Mouse (Mus musculus) frontal cortex, postnatal 25 days (tissue): Measurements from ENCODE around the gene Mlxipl.

Source experiments
- DNase-seq, 2 experiments: peaks; one replicate each; pipeline ENCODE4 v3.0.0; 2022; ENCODE audit warnings: low spot score in 2 of 2

Gene Mlxipl

DNA sequence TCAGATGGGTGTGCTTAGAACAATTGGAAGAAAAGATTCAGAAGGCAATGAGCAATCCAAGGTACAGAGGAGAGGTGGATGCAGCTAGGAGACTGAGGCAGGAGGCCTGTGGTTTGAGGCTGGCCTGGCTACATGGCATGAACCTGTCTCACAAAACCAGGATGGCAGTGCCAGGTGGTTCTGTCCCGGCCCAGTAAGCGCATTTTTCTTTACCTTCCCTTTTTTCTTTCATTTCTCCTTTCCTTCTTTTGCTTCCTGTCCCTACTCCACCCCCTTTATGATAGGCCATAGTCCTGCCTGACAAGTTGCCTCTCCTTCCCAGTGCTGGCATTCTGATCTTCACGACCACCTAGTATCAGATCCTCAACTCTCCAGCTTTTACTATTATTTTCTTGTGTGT, 95.3 kb downstream of the Mlxipl start:
- DNase-seq, result no peak

DNA sequence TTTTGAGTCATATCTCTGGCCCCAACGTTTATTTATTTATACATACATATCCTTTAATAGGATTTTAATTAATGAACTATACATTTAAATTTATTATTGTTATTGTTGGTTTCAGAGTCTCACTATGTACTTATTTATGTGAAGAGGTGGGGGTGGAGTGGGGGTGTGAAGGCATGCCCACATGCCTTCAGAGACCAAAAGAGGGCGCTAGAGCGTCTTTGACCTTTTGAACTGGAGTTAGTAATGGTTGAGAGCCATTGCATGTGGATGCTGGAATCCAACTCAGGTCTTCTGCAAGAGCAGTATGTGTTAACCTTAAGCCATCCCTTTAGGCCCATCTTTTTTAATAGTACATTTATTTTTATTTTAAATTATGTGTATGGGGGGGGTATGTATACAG, 95.9 kb downstream of the Mlxipl start:
- no peak for DNase-seq

DNA sequence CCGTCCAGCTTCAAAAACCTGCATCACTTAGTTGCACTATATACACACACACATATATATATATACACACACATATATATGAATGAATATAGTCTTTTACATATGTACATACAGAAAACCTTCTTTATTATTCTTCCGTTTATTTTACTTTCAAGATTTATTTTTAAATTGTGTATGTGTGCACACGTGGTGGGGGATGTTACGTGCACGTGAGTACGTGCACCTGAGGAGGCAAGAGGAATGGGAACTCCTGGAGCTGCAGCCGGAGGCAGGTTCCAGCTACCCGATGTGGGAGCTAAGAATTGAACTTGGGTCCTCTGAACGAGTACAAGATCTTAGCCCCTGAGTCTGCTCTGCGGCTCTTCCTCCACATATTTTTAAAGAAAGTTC, 96.5 kb downstream of the Mlxipl start:
- DNase-seq, result no peak

DNA sequence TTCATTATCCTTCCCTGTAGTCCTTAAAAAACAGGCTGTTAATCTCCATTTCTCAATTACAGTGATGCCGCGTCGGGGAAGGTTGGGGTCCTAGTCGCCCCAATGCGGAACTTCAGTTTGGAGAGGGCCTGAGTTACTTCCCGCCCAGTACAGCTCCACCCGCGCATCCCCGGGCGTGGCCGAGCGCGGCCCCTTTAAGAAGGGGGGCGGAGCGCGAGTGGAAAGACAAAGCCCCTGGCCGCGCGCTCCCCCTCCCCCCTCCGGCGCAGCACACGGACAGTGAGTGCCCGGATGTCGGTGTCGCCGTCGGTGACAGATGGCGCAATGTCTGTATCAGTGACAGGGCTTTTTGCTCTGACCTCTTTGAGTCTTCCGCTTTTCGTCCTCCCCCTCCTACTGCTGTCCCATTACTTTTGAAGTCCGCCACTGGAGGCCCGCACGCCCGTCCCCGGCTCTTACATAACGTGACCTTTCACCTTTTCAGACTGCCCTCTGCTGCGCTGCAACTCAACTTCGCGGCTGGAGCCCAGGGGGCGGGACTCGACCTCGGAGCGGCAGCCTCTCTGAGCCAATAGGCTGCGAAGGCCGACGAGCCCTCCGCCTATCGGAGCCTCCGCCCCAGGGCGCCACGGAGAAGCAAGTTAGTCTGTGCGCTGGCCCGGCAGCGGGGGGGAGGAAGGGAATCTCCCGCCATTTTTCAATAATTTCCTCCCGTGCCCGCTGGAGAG, 97.1 kb downstream of the Mlxipl start, which contains the start of gene Baz1b:
TSS of gene Baz1b (plus strand) at position 644 of the 728 bp plus-strand sequence.
- peak; percentile 93 to 97 for DNase-seq

DNA sequence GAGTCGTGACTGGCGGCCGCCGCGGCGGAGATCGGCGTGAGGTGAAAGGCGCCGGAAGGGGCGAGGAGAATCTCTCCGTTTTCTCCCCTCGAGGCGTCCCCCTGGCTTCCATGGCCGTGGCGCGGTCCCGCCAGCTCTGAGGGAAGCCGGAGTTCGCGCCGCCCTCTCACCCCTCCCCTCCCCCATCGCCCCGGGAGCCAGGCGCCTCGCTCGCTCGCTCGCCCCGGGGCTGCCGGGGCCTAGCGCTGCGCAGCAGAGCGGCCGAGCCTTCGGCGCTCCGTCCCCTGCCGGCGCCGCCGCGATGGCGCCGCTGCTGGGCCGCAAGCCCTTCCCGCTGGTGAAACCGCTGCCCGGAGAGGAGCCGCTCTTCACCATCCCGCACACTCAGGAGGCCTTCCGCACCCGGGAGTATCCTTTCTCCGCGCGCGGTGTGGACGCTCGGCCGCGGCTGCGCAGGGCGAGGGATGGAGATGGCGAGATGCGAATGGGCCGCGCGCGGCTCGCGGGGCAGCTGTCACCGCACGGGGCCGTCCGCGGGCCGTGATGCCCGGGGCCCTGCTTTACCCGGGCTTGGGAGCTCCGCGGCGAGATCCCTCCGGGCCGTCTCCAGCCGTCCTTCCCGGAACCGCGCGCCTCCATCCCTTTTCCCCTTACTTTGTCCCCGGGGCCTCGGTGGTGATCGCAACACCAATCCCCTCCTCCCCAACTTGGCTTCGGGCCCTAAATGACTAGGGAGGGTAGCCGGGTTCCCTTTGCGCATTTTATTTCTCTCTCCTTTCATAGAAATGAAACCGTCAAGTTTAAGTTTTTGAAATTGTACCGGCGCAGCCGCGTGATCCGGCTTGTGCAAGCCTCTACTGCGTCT, 97.9 kb downstream of the Mlxipl start:
- DNase-seq, result no peak
